Mouse (Mus musculus) neural tube, embryonic 11.5 days (tissue): ENCODE data around the gene Itga3. TPM values are rescaled to one million over a fixed set of nuclear protein-coding genes. Genes with fewer than 3 reads are reported as not detected.

Experiments
- ATAC-seq: fragments of 200-750 bp; cut with Nextera tagmentation; 2 replicates; pipeline ENCODE4 v1.8.0; 2017; ENCODE audit warnings: moderate number of reproducible peaks, mild to moderate bottlenecking, moderate TSS enrichment, moderate library complexity; ENCODE audit not compliant: insufficient read depth, low FRiP score, low TSS enrichment
- DNase-seq: peaks from one replicate; pipeline ENCODE4 v3.0.0-alpha.2; 2015; ENCODE audit warnings: low spot score
- H3K27ac ChIP-seq: fragments of 300-500 bp; sonication (generic); 2 replicates; pipeline ENCODE4 v1.5.1; 2014; ENCODE audit warnings: low read depth, mild to moderate bottlenecking, low read length
- H3K27me3 ChIP-seq: fragments of 300-500 bp; sonication (generic); 2 replicates; pipeline ENCODE4 v1.6.1; 2014; ENCODE audit warnings: mild to moderate bottlenecking, low read length, mixed read lengths; ENCODE audit not compliant: control insufficient read depth, insufficient read depth
- H3K36me3 ChIP-seq: fragments of 300-500 bp; sonication (generic); 2 replicates; pipeline ENCODE4 v1.6.1; 2014; ENCODE audit warnings: mild to moderate bottlenecking, low read length, moderate library complexity, mixed read lengths; ENCODE audit not compliant: control insufficient read depth, insufficient read depth
- H3K4me1 ChIP-seq: fragments of 300-500 bp; sonication (generic); 2 replicates; pipeline ENCODE4 v1.6.1; 2014; ENCODE audit warnings: low read length, mixed read lengths; ENCODE audit not compliant: control insufficient read depth, insufficient read depth
- H3K4me2 ChIP-seq: fragments of 300-500 bp; sonication (generic); 2 replicates; pipeline ENCODE4 v1.6.1; 2014; ENCODE audit warnings: low read depth, mild to moderate bottlenecking, moderate library complexity
- H3K4me3 ChIP-seq: fragments of 300-500 bp; sonication (generic); 2 replicates; pipeline ENCODE4 v1.5.1; 2014; ENCODE audit warnings: low read depth, low read length
- H3K9ac ChIP-seq: fragments of 300-500 bp; sonication (generic); 2 replicates; pipeline ENCODE4 v1.6.1; 2014; ENCODE audit warnings: mild to moderate bottlenecking, low read length
- H3K9me3 ChIP-seq: fragments of 300-500 bp; sonication (generic); 2 replicates; pipeline ENCODE4 v1.6.1; 2016; ENCODE audit warnings: low read length; ENCODE audit not compliant: control insufficient read depth
- WGBS: fragments of 180-500 bp; shearing (Covaris S2); extraction: QIAGEN DNeasy Blood & Tissue Kit; methylation state at CpG from one replicate; pipeline ENCODE4 v1.1.7; 2014; 5-methylcytosine and 5-hydroxymethylcytosine counted together
- polyA plus RNA-seq: library from polyadenylated mRNA; unstranded; fragments of >200 nt; fragmentation: Nextera tagmentation; extraction: Ambion mirVana; gene quantifications from 2 replicates; pipeline ENCODE4 v1.2.1, GENCODE M21; 2014

Gene Itga3
- polyA plus RNA-seq, 1 experiment from 2014 or later = 5.2 TPM

DNA sequence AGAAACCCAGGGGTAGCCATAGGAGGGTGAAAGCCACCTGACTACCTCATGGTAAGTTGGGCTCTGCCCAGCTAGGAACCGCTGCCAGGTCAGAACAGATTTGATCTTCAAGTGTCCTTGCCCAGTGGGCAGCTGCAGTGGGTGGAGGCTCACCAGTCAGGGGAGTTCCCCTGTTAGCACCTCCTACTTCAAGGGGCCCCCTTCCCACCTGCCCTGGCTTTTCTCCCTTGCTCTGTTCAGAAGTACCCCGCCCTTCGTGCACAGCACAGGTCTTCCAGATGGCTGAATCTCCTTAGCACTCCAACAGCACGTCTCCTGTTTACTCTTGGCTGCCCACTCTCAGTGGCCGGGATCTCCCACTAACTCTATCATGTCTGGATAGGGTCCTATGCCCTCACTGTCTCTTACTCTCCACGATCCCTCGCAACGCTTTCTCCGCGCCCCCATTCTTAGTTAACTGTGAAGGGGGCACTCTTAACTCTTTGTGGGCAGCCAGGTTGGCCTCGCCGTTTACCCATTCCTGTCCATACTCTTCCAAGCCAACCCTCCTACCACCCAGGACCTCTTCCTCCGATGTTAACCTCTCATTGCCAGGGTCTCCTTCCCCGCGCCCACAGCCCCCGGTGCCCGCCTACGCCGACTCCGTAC, 36.0 kb downstream of the Itga3 start:
- H3K4me3 ChIP-seq = peak overlapping the region; percentile 68
- H3K27me3 ChIP-seq = no peaks in the 10 kb centered on the region
- peak overlapping the region; percentile 69 for H3K9ac ChIP-seq
- H3K27ac ChIP-seq = no peak overlapping the region
- H3K4me1 ChIP-seq = peaks cover 6% of the 10 kb centered on the region
- 1% methylated on average over 20 of the region's 20 CpGs for WGBS
- no peaks in the 10 kb centered on the region for H3K9me3 ChIP-seq
- peak overlapping the region; percentile 95 for H3K4me2 ChIP-seq
- H3K36me3 ChIP-seq = no peaks in the 10 kb centered on the region
- ATAC-seq (0 out of 2 replicates have a peak, but pooled peaks have one; percentile 6), DNase-seq (no peak)

- 84% methylated on average over 4 of the region's 4 CpGs for WGBS
- H3K9ac ChIP-seq = no peak overlapping the region
- H3K27me3 ChIP-seq = no peaks in the 10 kb centered on the region
- H3K4me2 ChIP-seq = no peak overlapping the region
- H3K36me3 ChIP-seq = no peaks in the 10 kb centered on the region
- no peak overlapping the region for H3K4me3 ChIP-seq
- DNase-seq (no peak), ATAC-seq (no peak)
- H3K27ac ChIP-seq = no peak overlapping the region
- peaks cover 6% of the 10 kb centered on the region for H3K4me1 ChIP-seq
- no peaks in the 10 kb centered on the region for H3K9me3 ChIP-seq
Measured at GRCm38 (mm10) chr11:95039766-95040165, 36.8 kb downstream of the Itga3 start.

- no peak overlapping the region for H3K4me3 ChIP-seq
- no peaks in the 10 kb centered on the region for H3K36me3 ChIP-seq
- H3K9me3 ChIP-seq = no peaks in the 10 kb centered on the region
- no peak overlapping the region for H3K9ac ChIP-seq
- DNase-seq (no peak), ATAC-seq (no peak)
- WGBS = 81% methylated on average over 13 of the region's 13 CpGs
- H3K27ac ChIP-seq = no peak overlapping the region
- H3K27me3 ChIP-seq = no peaks in the 10 kb centered on the region
- no peak overlapping the region for H3K4me2 ChIP-seq
- peaks cover 6% of the 10 kb centered on the region for H3K4me1 ChIP-seq
Measured at GRCm38 (mm10) chr11:95038818-95039655, 37.6 kb downstream of the Itga3 start.

GRCm38 (mm10) chr11:95038156-95038817, 38.3 kb downstream of the Itga3 start:
- peaks cover 6% of the 10 kb centered on the region for H3K4me1 ChIP-seq
- no peaks in the 10 kb centered on the region for H3K9me3 ChIP-seq
- H3K4me3 ChIP-seq = no peak overlapping the region
- no peak overlapping the region for H3K4me2 ChIP-seq
- DNase-seq (no peak), ATAC-seq (no peak)
- no peak overlapping the region for H3K27ac ChIP-seq
- H3K9ac ChIP-seq = no peak overlapping the region
- WGBS = 80% methylated on average over 14 of the region's 14 CpGs
- no peaks in the 10 kb centered on the region for H3K36me3 ChIP-seq
- no peaks in the 10 kb centered on the region for H3K27me3 ChIP-seq

- WGBS = 44% methylated on average over 6 of the region's 6 CpGs
- Histone ChIP-seq H3K9me3 (no peaks in the 10 kb centered on the region), H3K4me2 (no peak overlapping the region), H3K4me3 (no peak overlapping the region), H3K27me3 (no peaks in the 10 kb centered on the region), H3K4me1 (peaks cover 6% of the 10 kb centered on the region), H3K27ac (no peak overlapping the region), H3K9ac (no peak overlapping the region), H3K36me3 (no peaks in the 10 kb centered on the region)
- DNase-seq (no peak), ATAC-seq (no peak)
Measured at GRCm38 (mm10) chr11:95037306-95037705, 39.3 kb downstream of the Itga3 start.

DNA sequence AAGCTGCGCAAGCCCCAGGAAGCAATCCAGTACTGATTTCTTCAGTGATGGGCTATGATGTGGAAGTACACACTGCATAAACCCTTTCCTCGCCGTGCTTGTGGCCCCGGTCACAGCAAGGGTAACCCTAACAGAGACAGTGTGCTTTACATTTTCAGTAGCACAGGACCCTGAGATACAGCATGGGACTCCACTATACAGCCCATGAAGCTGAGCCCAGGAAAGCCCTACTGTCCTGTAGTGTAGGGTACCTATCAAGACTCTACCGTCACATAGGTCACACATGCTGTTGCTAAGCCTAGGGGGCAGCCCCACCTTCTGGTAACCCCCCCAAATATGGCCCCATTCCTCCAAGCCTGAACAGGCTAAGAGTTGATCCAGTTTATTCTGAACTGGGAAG, 40.1 kb downstream of the Itga3 start:
- Histone ChIP-seq H3K27me3 (no peaks in the 10 kb centered on the region), H3K4me1 (peaks cover 4% of the 10 kb centered on the region), H3K4me3 (no peak overlapping the region), H3K9ac (no peak overlapping the region), H3K9me3 (no peaks in the 10 kb centered on the region), H3K4me2 (no peak overlapping the region), H3K27ac (no peak overlapping the region), H3K36me3 (no peaks in the 10 kb centered on the region)
- ATAC-seq (no peak), DNase-seq (no peak)
- WGBS = 98% methylated on average over 5 of the region's 5 CpGs

DNA sequence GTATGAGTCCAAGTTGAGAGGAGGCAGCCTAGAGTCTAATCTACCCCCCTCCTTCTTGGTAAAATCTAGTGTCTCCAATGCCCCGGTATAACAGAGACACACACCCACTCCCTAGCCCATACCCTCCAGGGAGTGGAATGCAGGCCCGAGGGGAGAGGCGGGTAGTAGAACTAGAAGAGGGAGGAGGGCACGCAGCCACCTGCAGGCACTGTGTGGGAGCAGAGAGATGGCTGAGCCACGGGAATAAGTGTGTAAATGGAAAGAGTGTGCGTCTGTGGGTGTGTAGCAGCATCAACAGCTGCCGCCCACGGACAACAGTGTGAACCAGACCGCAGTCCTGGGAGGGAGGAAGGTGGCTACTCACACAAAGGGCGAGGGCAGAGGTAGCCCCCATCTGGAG, 41.7 kb downstream of the Itga3 start:
- Histone ChIP-seq H3K4me2 (no peak overlapping the region), H3K4me3 (no peak overlapping the region), H3K4me1 (no peaks in the 10 kb centered on the region), H3K36me3 (no peaks in the 10 kb centered on the region), H3K27ac (no peak overlapping the region), H3K27me3 (no peaks in the 10 kb centered on the region), H3K9me3 (no peaks in the 10 kb centered on the region), H3K9ac (no peak overlapping the region)
- DNase-seq = no peak
- WGBS = 72% methylated on average over 10 of the region's 10 CpGs
- ATAC-seq = no peak

- H3K4me3 ChIP-seq = no peak overlapping the region
- 83% methylated on average over 14 of the region's 14 CpGs for WGBS
- no peak overlapping the region for H3K4me2 ChIP-seq
- no peak overlapping the region for H3K9ac ChIP-seq
- DNase-seq (no peak), ATAC-seq (no peak)
- no peak overlapping the region for H3K27ac ChIP-seq
- no peaks in the 10 kb centered on the region for H3K27me3 ChIP-seq
- H3K9me3 ChIP-seq = no peaks in the 10 kb centered on the region
- H3K4me1 ChIP-seq = no peaks in the 10 kb centered on the region
- no peaks in the 10 kb centered on the region; the same call in 1 of the 2 replicates for H3K36me3 ChIP-seq
Measured at GRCm38 (mm10) chr11:95033617-95034016, 43.0 kb downstream of the Itga3 start.
